Mouse (Mus musculus) adrenal gland, postnatal 10 days (tissue): ENCODE results near the gene Ubr1. TPM values are rescaled to one million over a fixed set of nuclear protein-coding genes. Genes with fewer than 3 reads are reported as not detected.

Experiments
- DNase-seq: peaks from one replicate; pipeline ENCODE4 v3.0.0; 2021; ENCODE audit warnings: mixed read lengths
- microRNA-seq: library from miRNA; unstranded; fragments of <30 nt; microRNA quantifications from one replicate; pipeline ENCODE4 v1.2.0, GENCODE M21; 2021
- total RNA-seq, 2 experiments: library from RNA; stranded (reverse); gene quantifications; 2 replicates each; pipeline ENCODE4 v1.2.3; 2021

Ubr1 gene
- total RNA-seq, 2 experiments from 2014 or later = 25.0 to 31.9 TPM

GRCm38 (mm10) chr2:120853151-120853550 lies 117.4 kb downstream of the Ubr1 start:
- DNase-seq = no peak

GRCm38 (mm10) chr2:120852626-120853025 lies 117.9 kb downstream of the Ubr1 start:
- no peak for DNase-seq

GRCm38 (mm10) chr2:120850424-120851082 lies 120.0 kb downstream of the Ubr1 start, which contains the start of gene Ttbk2:
Gene Ttbk2 (minus strand): TSS chr2:120850604.
- DNase-seq = peak; percentile 99

- peak; percentile 64 for DNase-seq
These were observed 120.8 kb downstream of the Ubr1 start, which contains the start of gene Cdan1 for GRCm38 (mm10) chr2:120849449-120850423. Gene Cdan1 (minus strand): TSS chr2:120850128.

- no peak for DNase-seq
These were observed 125.2 kb downstream of the Ubr1 start for GRCm38 (mm10) chr2:120845280-120845679.

GRCm38 (mm10) chr2:120843990-120844389 lies 126.5 kb downstream of the Ubr1 start:
- no peak for DNase-seq

GRCm38 (mm10) chr2:120841211-120841610 lies 129.3 kb downstream of the Ubr1 start:
- DNase-seq = no peak

GRCm38 (mm10) chr2:120835167-120835566 lies 135.3 kb downstream of the Ubr1 start:
- no peak for DNase-seq

- no peak for DNase-seq
These were observed 143.4 kb downstream of the Ubr1 start for GRCm38 (mm10) chr2:120826936-120827638.

Small RNAs within 50 kb of the gene (microRNA-seq; reads per million reads assigned to microRNA genes)
- gene Gm44325 = not detected

Other genes with a start within 250 kb of the Ubr1 start
- gene Cdan1, start 120.6 kb downstream of the Ubr1 start, total RNA-seq = 10 to 100 TPM; 13.2 to 20.8 TPM
- gene Ttbk2, start 120.1 kb downstream of the Ubr1 start, total RNA-seq = 10 to 100 TPM; 10.8 to 14.1 TPM
- gene Tmem62, start 6.3 kb upstream of the Ubr1 start, total RNA-seq = 1 to 10 TPM; 5.0 to 8.5 TPM
- 10 to 100 TPM; 37.2 to 40.6 TPM for gene Ccndbp1, start 37.7 kb upstream of the Ubr1 start, total RNA-seq
- gene Epb42, start 66.4 kb upstream of the Ubr1 start, total RNA-seq = 1 to 10 TPM; 2.9 to 6.6 TPM
- under 1 TPM in 1 of 2 experiments, not detected in 1; 0.12 TPM for gene Tgm5, start 115.1 kb upstream of the Ubr1 start, total RNA-seq
- not detected for gene Tgm7, start 139.1 kb upstream of the Ubr1 start, total RNA-seq
- gene Adal, start 169.7 kb upstream of the Ubr1 start, total RNA-seq = 10 to 100 TPM; 14.5 to 15.4 TPM
- gene Lcmt2, start 169.9 kb upstream of the Ubr1 start, total RNA-seq = 10 to 100 TPM; 10.4 to 11.8 TPM
- 10 to 100 TPM; 23.9 to 36.8 TPM for gene Tubgcp4, start 199.9 kb upstream of the Ubr1 start, total RNA-seq
- 10 to 100 TPM; 13.4 to 16.4 TPM for gene Zscan29, start 200.4 kb upstream of the Ubr1 start, total RNA-seq